Comparison of ENCODE assay signal across 8 mouse cellular contexts in the genomic region with DNA sequence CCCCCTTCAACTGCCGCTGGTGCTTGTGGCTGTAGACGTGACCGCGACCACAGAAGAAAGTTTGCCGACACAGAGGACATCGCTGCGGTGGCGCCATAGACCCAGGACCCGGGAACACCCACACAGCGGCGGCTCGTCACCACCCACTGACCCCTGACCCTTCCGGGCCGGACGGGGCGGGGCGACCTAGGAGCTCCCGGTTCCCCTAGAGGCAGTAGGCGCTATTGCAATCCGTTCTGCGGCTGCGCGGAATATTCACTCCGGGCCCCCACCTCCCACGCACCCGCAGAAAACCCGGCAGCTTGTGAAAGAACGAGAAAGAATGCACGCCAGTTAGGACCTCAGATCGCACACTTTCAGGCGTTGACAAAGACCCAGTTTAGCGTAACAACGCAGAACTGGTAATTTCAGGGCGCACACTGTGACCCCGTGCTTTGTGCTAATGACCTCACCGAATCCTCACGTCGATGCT. TPM values are rescaled to one million over a fixed set of nuclear protein-coding genes. Genes with fewer than 3 reads are reported as not detected.
DNase-seq lines count a peak whose midpoint lies in the region; ATAC-seq lines count a peak whose summit lies in the region.

No protein-coding gene starts in this region.

- DNase-seq in c-Kit-positive CD71-negative TER-119-negative erythroid progenitor cells, embryonic 14.5 days (ENCODE audit: low read depth): peak; percentile 91
- peak; percentile 93 for DNase-seq in forebrain, embryonic 10.5 days (ENCODE audit: extremely low spot score, low spot score)
- peak; percentile 96 for DNase-seq in kidney, postnatal 14 days
- DNase-seq in naive thymus-derived CD4-positive, alpha-beta T cell, adult 2 months (ENCODE audit: low read depth): peak; percentile 94
- DNase-seq in splenic B cell, adult 2 months (ENCODE audit: low read depth, low spot score): peak; percentile 95

- WGBS in forebrain, embryonic 10.5 days: under 1% methylated on average over 38 of the region's 38 CpGs
- WGBS in heart, embryonic 15.5 days: under 1% methylated on average over 38 of the region's 38 CpGs
- WGBS in liver, embryonic 12.5 days (ENCODE audit: insufficient replicate concordance): under 1% methylated on average over 38 of the region's 38 CpGs

- peaks cover 34% of the 10 kb centered on the region for H3K36me3 ChIP-seq in forebrain, embryonic 10.5 days (replicated peaks)
- H3K36me3 ChIP-seq in heart, embryonic 15.5 days: peaks cover 15% of the 10 kb centered on the region
- peaks cover 34% of the 10 kb centered on the region for H3K36me3 ChIP-seq in liver, embryonic 12.5 days
- peaks cover 4% of the 10 kb centered on the region for H3K36me3 ChIP-seq in splenic B cell, adult 2 months (ENCODE audit: control insufficient read depth, insufficient read depth, low read length, poor library complexity, severe bottlenecking)

- H3K4me1 ChIP-seq in forebrain, embryonic 10.5 days: peaks cover 15% of the 10 kb centered on the region
- peaks cover 12% of the 10 kb centered on the region for H3K4me1 ChIP-seq in heart, embryonic 15.5 days (replicated peaks)
- peaks cover 23% of the 10 kb centered on the region for H3K4me1 ChIP-seq in liver, embryonic 12.5 days

- H3K4me2 ChIP-seq in heart, embryonic 15.5 days: peak overlapping the region; percentile 94
- peak overlapping the region; percentile 90 for H3K4me2 ChIP-seq in liver, embryonic 12.5 days

- no peaks in the 10 kb centered on the region for H3K27me3 ChIP-seq in forebrain, embryonic 10.5 days (ENCODE audit: poor library complexity, severe bottlenecking)
- H3K27me3 ChIP-seq in heart, embryonic 15.5 days: no peaks in the 10 kb centered on the region
- H3K27me3 ChIP-seq in liver, embryonic 12.5 days (replicated peaks): no peaks in the 10 kb centered on the region
- no peaks in the 10 kb centered on the region for H3K27me3 ChIP-seq in splenic B cell, adult 2 months (ENCODE audit: control insufficient read depth, insufficient read depth, low read length, poor library complexity, severe bottlenecking)

- H3K27ac ChIP-seq in forebrain, embryonic 10.5 days: peak overlapping the region; percentile 92
- peak overlapping the region; percentile 52 for H3K27ac ChIP-seq in heart, embryonic 15.5 days
- H3K27ac ChIP-seq in liver, embryonic 12.5 days: peak overlapping the region; percentile 85

- peak overlapping the region; percentile 96 for H3K4me3 ChIP-seq in forebrain, embryonic 10.5 days
- H3K4me3 ChIP-seq in heart, embryonic 15.5 days: peak overlapping the region; percentile 93
- H3K4me3 ChIP-seq in liver, embryonic 12.5 days: peak overlapping the region; percentile 95

- peak; percentile 93 for ATAC-seq in CD4-positive, CD25-positive, alpha-beta regulatory T cell, adult 4 months
- peak; percentile 96 for ATAC-seq in heart, embryonic 15.5 days (replicated peaks; ENCODE audit: insufficient number of reproducible peaks, insufficient read depth, low FRiP score, low read depth)
- peak; percentile 95 for ATAC-seq in liver, embryonic 12.5 days

- peak overlapping the region; percentile 89 for H3K9ac ChIP-seq in heart, embryonic 15.5 days
- H3K9ac ChIP-seq in liver, embryonic 12.5 days: peak overlapping the region; percentile 93

- peaks cover 5% of the 10 kb centered on the region; the same call in 1 of the 2 replicates for H3K9me3 ChIP-seq in forebrain, embryonic 10.5 days
- no peaks in the 10 kb centered on the region for H3K9me3 ChIP-seq in heart, embryonic 15.5 days (replicated peaks)
- no peaks in the 10 kb centered on the region for H3K9me3 ChIP-seq in liver, embryonic 12.5 days (replicated peaks)

RNA-seq across cellular contexts. Expression of gene Ccdc84, which starts 0.4 kb away (rescaled TPM):
- polyA plus RNA-seq in CD4-positive, CD25-positive, alpha-beta regulatory T cell, adult 4 months (2017; shearing (Covaris generic)): 10 to 100 TPM; 24.7 to 27.2 TPM
- 25.6 and 26.1 TPM in 2 replicates for polyA plus RNA-seq in forebrain, embryonic 10.5 days (2016; fragmentation: Nextera tagmentation; extraction: Ambion mirVana)
- 18.3 and 23.5 TPM in 2 replicates for polyA plus RNA-seq in heart, embryonic 15.5 days (2015; fragmentation: Nextera tagmentation; extraction: Ambion mirVana)
- polyA plus RNA-seq in liver, embryonic 12.5 days (2016; fragmentation: Nextera tagmentation; extraction: Ambion mirVana): 16.8 and 18.6 TPM in 2 replicates

RNA-seq across cellular contexts. Expression of gene Trappc4, which starts 10.5 kb away (rescaled TPM):
- polyA plus RNA-seq in CD4-positive, CD25-positive, alpha-beta regulatory T cell, adult 4 months (2017; shearing (Covaris generic)): 100 to 1,000 TPM; 143 to 153 TPM
- 181 and 189 TPM in 2 replicates for polyA plus RNA-seq in forebrain, embryonic 10.5 days (2016; fragmentation: Nextera tagmentation; extraction: Ambion mirVana)
- polyA plus RNA-seq in heart, embryonic 15.5 days (2015; fragmentation: Nextera tagmentation; extraction: Ambion mirVana): 78.6 and 87.4 TPM in 2 replicates
- 77.7 and 79.9 TPM in 2 replicates for polyA plus RNA-seq in liver, embryonic 12.5 days (2016; fragmentation: Nextera tagmentation; extraction: Ambion mirVana)

RNA-seq across cellular contexts. Expression of gene Rps25, which starts 11.0 kb away (rescaled TPM):
- 1,000 to 10,000 TPM; 2,962 to 3,624 TPM for polyA plus RNA-seq in CD4-positive, CD25-positive, alpha-beta regulatory T cell, adult 4 months (2017; shearing (Covaris generic))
- polyA plus RNA-seq in forebrain, embryonic 10.5 days (2016; fragmentation: Nextera tagmentation; extraction: Ambion mirVana): 2,069 and 2,211 TPM in 2 replicates
- 902 and 1,114 TPM in 2 replicates for polyA plus RNA-seq in heart, embryonic 15.5 days (2015; fragmentation: Nextera tagmentation; extraction: Ambion mirVana)
- 1,783 and 1,792 TPM in 2 replicates for polyA plus RNA-seq in liver, embryonic 12.5 days (2016; fragmentation: Nextera tagmentation; extraction: Ambion mirVana)

RNA-seq across cellular contexts. Expression of gene Slc37a4, which starts 21.3 kb away (rescaled TPM):
- 10 to 100 TPM; 16.1 to 19.7 TPM for polyA plus RNA-seq in CD4-positive, CD25-positive, alpha-beta regulatory T cell, adult 4 months (2017; shearing (Covaris generic))
- polyA plus RNA-seq in forebrain, embryonic 10.5 days (2016; fragmentation: Nextera tagmentation; extraction: Ambion mirVana): 18.8 and 19.4 TPM in 2 replicates
- 31.4 and 33.8 TPM in 2 replicates for polyA plus RNA-seq in heart, embryonic 15.5 days (2015; fragmentation: Nextera tagmentation; extraction: Ambion mirVana)
- polyA plus RNA-seq in liver, embryonic 12.5 days (2016; fragmentation: Nextera tagmentation; extraction: Ambion mirVana): 19.7 and 21.1 TPM in 2 replicates

RNA-seq across cellular contexts. Expression of gene Foxr1, which starts 23.0 kb away (rescaled TPM):
- under 1 TPM in 1 of 2 experiments, not detected in 1; 0.43 TPM for polyA plus RNA-seq in CD4-positive, CD25-positive, alpha-beta regulatory T cell, adult 4 months (2017; shearing (Covaris generic))
- polyA plus RNA-seq in forebrain, embryonic 10.5 days (2016; fragmentation: Nextera tagmentation; extraction: Ambion mirVana): not detected in 2 replicates
- polyA plus RNA-seq in heart, embryonic 15.5 days (2015; fragmentation: Nextera tagmentation; extraction: Ambion mirVana): not detected in 2 replicates
- polyA plus RNA-seq in liver, embryonic 12.5 days (2016; fragmentation: Nextera tagmentation; extraction: Ambion mirVana): not detected in 2 replicates

Comparison
In these comparisons a context has a peak if more than half of its experiments do, and no peak if none do; other contexts are left out.
1. Peak in every context shown above with its lines: DNase-seq, ATAC-seq, H3K4me3 ChIP-seq and H3K27ac ChIP-seq.